Mouse (Mus musculus): Measurements from ENCODE around the gene Stab2. TPM values are rescaled to one million over a fixed set of nuclear protein-coding genes. Genes with fewer than 3 reads are reported as not detected.

The Stab2 gene
- polyA plus RNA-seq, 1 experiment from 2014 or later, result 25.4 TPM

DNA sequence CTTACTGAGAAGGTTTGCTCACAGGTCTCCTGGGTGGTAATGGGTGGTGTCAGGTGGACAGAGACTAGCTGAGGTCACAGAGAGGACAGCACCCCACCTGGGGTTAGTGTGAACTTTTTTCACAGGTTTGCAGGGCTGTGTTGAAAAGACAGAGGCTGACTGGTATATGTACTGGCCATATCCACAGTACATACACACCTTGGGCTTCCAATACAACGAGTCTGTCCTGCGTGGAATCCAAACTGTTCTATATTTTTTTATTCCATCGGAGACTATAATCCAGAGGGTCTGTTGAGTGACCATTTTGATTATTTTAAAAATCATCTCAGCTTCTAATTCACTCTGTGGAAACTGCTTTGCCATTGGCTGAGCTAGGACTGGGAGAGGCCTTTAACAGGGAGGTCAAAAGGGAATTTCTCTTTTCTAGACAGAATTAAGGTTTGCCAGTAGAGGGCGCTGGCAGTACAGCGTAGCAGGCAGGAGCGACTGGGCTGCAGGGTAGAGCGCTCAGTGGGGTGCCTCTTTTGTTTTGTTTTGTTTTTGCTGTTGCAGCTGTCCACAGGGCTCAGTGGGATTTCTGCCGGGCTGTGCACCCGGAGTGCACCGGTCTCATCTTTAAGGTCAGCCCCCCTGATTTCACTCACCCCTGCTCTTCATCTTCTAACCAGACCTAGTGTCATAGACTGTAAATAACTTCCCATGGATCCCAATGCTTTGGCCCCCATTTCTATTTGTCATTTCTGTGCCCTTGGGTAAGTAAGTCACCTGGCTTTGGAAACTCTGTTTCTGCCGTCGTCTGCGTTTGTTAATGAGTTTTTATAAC is 35.9 kb downstream of the Stab2 start:
- Histone ChIP-seq H3K4me1 (ENCODE audit: control insufficient read depth, low read depth, low read length) (no peaks in the 10 kb centered on the region), H3K9me3 (replicated peaks; ENCODE audit: control insufficient read depth, low read length) (no peaks in the 10 kb centered on the region), H3K27ac (ENCODE audit: low read length) (no peak overlapping the region), H3K27me3 (ENCODE audit: control insufficient read depth, insufficient read depth, low read depth, low read length) (no peaks in the 10 kb centered on the region), H3K4me3 (ENCODE audit: low read depth, low read length) (peak overlapping the region; percentile 30), H3K9ac (ENCODE audit: low read depth, low read length) (no peak overlapping the region), H3K36me3 (ENCODE audit: control insufficient read depth, insufficient read depth) (no peaks in the 10 kb centered on the region), H3K4me2 (ENCODE audit: low read depth, low read length) (peak overlapping the region; percentile 40)
- 23% methylated on average over 13 of the region's 13 CpGs for WGBS (ENCODE audit: insufficient replicate concordance)
- ATAC-seq (ENCODE audit: low read depth), result peak; percentile 65

DNA sequence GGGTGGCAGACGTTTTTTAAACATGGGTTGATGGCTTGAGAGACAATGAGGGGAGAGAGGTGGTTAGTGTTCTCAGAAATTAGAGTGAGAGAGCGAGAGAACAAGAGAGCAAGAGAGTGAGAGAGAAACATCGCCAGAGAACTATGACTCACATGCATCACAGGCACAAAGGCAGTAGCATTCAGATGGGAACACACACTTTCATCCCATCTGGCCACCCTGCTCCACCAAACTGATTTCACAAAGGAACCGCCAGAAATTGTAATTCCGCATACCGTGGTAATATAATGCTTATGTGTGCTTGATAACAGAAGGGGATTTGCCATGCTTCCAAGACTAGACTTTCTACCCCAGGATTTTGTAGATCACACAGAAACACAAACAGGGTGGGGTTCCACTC is 38.5 kb downstream of the Stab2 start:
- Histone ChIP-seq H3K27ac (ENCODE audit: low read length) (no peak overlapping the region), H3K9ac (ENCODE audit: low read depth, low read length) (no peak overlapping the region), H3K4me2 (ENCODE audit: low read depth, low read length) (no peak overlapping the region), H3K27me3 (ENCODE audit: control insufficient read depth, insufficient read depth, low read depth, low read length) (no peaks in the 10 kb centered on the region), H3K9me3 (replicated peaks; ENCODE audit: control insufficient read depth, low read length) (no peaks in the 10 kb centered on the region), H3K36me3 (ENCODE audit: control insufficient read depth, insufficient read depth) (no peaks in the 10 kb centered on the region), H3K4me1 (ENCODE audit: control insufficient read depth, low read depth, low read length) (no peaks in the 10 kb centered on the region), H3K4me3 (ENCODE audit: low read depth, low read length) (no peak overlapping the region)
- WGBS (ENCODE audit: insufficient replicate concordance), result 65% methylated on average over 6 of the region's 6 CpGs
- ATAC-seq (ENCODE audit: low read depth), result no peak

DNA sequence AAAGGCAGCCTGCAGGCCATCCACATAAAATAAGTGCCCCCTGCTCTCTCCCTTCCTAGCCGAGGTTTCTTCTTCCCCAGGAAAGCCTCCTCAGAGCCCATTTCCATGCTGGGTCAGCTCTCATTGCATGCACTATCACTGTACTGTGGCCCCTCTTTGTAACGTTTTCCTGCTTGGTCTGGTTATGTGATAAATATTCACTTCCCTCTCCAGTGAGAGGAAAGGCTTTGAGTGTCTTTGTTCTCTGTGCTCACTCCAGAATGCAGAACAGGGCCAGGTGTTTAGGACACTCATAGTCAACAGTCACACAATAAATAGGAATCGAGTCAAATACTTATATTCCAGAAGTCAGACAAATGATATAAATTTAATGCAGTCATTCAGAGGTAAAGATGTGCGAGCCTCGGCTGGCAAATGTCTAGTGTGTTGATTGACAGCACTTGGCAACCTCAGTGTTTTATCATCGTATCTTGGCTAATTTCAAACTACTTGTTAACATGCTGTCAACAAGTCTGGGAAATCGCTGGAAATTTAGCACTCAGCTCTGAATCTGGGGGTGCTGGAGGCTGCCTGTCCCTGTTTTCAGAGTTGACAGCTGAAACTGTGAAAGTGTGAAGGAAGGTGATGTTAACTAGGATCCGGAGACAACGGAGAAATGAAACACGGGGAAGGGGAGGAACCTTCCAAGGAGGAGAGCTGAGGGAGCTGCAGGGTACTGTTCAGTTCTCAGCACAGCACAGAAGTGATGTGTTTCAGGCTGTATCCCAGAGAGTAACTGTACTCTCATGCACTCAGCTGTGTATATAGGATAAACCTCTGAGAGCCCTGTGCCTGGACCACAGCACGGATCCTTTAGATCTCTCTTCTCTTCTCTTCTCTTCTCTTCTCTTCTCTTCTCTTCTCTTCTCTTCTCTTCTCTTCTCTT is 46.0 kb downstream of the Stab2 start:
- Histone ChIP-seq H3K4me3 (ENCODE audit: low read depth, low read length) (no peak overlapping the region), H3K9me3 (replicated peaks; ENCODE audit: control insufficient read depth, low read length) (no peaks in the 10 kb centered on the region), H3K27me3 (ENCODE audit: control insufficient read depth, insufficient read depth, low read depth, low read length) (no peaks in the 10 kb centered on the region), H3K27ac (ENCODE audit: low read length) (no peak overlapping the region), H3K36me3 (ENCODE audit: control insufficient read depth, insufficient read depth) (no peaks in the 10 kb centered on the region), H3K4me1 (ENCODE audit: control insufficient read depth, low read depth, low read length) (no peaks in the 10 kb centered on the region), H3K4me2 (ENCODE audit: low read depth, low read length) (no peak overlapping the region), H3K9ac (ENCODE audit: low read depth, low read length) (no peak overlapping the region)
- ATAC-seq (ENCODE audit: low read depth), result no peak
- 47% methylated on average over 11 of the region's 11 CpGs for WGBS (ENCODE audit: insufficient replicate concordance)

DNA sequence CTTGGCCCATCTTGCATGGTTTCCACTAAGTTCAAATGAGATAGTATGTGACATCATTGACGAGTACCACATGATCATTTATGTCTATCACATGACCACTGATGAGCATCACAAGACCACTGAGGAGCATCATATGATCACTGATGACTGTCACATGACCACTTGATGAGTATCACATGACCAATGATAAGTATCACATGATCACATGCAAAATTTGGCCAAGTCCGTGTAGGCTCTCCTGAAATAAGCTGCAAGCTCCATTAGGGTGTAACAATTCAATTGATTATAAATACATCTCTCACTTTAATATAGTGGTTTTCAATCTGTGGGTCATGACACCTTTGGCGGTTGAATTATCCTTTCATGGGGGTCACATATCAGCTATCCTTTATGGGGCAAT is 52.5 kb downstream of the Stab2 start:
- Histone ChIP-seq H3K27ac (ENCODE audit: low read length) (no peak overlapping the region), H3K4me2 (ENCODE audit: low read depth, low read length) (no peak overlapping the region), H3K36me3 (ENCODE audit: control insufficient read depth, insufficient read depth) (no peaks in the 10 kb centered on the region), H3K9me3 (replicated peaks; ENCODE audit: control insufficient read depth, low read length) (no peaks in the 10 kb centered on the region), H3K27me3 (ENCODE audit: control insufficient read depth, insufficient read depth, low read depth, low read length) (no peaks in the 10 kb centered on the region), H3K4me3 (ENCODE audit: low read depth, low read length) (no peak overlapping the region), H3K9ac (ENCODE audit: low read depth, low read length) (no peak overlapping the region), H3K4me1 (ENCODE audit: control insufficient read depth, low read depth, low read length) (no peaks in the 10 kb centered on the region)
- no peak for ATAC-seq (ENCODE audit: low read depth)
- 65% methylated on average over 3 of the region's 3 CpGs for WGBS (ENCODE audit: insufficient replicate concordance)

GRCm38 (mm10) chr10:86952696-86953095 is 55.1 kb downstream of the Stab2 start:
- H3K4me2 ChIP-seq (ENCODE audit: low read depth, low read length), result no peak overlapping the region
- H3K27me3 ChIP-seq (ENCODE audit: control insufficient read depth, insufficient read depth, low read depth, low read length), result no peaks in the 10 kb centered on the region
- no peaks in the 10 kb centered on the region for H3K4me1 ChIP-seq (ENCODE audit: control insufficient read depth, low read depth, low read length)
- ATAC-seq (ENCODE audit: low read depth), result no peak
- no peak overlapping the region for H3K27ac ChIP-seq (ENCODE audit: low read length)
- WGBS (ENCODE audit: insufficient replicate concordance), result 28% methylated on average over 1 of the region's 1 CpGs
- no peak overlapping the region for H3K9ac ChIP-seq (ENCODE audit: low read depth, low read length)
- no peak overlapping the region for H3K4me3 ChIP-seq (ENCODE audit: low read depth, low read length)
- H3K36me3 ChIP-seq (ENCODE audit: control insufficient read depth, insufficient read depth), result no peaks in the 10 kb centered on the region
- no peaks in the 10 kb centered on the region for H3K9me3 ChIP-seq (replicated peaks; ENCODE audit: control insufficient read depth, low read length)

GRCm38 (mm10) chr10:86950806-86951205 is 57.0 kb downstream of the Stab2 start:
- Histone ChIP-seq H3K27me3 (ENCODE audit: control insufficient read depth, insufficient read depth, low read depth, low read length) (no peaks in the 10 kb centered on the region), H3K4me3 (ENCODE audit: low read depth, low read length) (no peak overlapping the region), H3K9me3 (replicated peaks; ENCODE audit: control insufficient read depth, low read length) (no peaks in the 10 kb centered on the region), H3K27ac (ENCODE audit: low read length) (no peak overlapping the region), H3K4me2 (ENCODE audit: low read depth, low read length) (no peak overlapping the region), H3K4me1 (ENCODE audit: control insufficient read depth, low read depth, low read length) (no peaks in the 10 kb centered on the region), H3K9ac (ENCODE audit: low read depth, low read length) (no peak overlapping the region), H3K36me3 (ENCODE audit: control insufficient read depth, insufficient read depth) (no peaks in the 10 kb centered on the region)
- WGBS (ENCODE audit: insufficient replicate concordance), result 78% methylated on average over 4 of the region's 4 CpGs
- ATAC-seq (ENCODE audit: low read depth), result no peak

- H3K4me2 ChIP-seq (ENCODE audit: low read depth, low read length), result no peak overlapping the region
- H3K9ac ChIP-seq (ENCODE audit: low read depth, low read length), result no peak overlapping the region
- no peaks in the 10 kb centered on the region for H3K27me3 ChIP-seq (ENCODE audit: control insufficient read depth, insufficient read depth, low read depth, low read length)
- ATAC-seq (ENCODE audit: low read depth), result no peak
- H3K9me3 ChIP-seq (replicated peaks; ENCODE audit: control insufficient read depth, low read length), result no peaks in the 10 kb centered on the region
- H3K4me3 ChIP-seq (ENCODE audit: low read depth, low read length), result no peak overlapping the region
- 41% methylated on average over 4 of the region's 4 CpGs for WGBS (ENCODE audit: insufficient replicate concordance)
- H3K27ac ChIP-seq (ENCODE audit: low read length), result no peak overlapping the region
- H3K4me1 ChIP-seq (ENCODE audit: control insufficient read depth, low read depth, low read length), result no peaks in the 10 kb centered on the region
- no peaks in the 10 kb centered on the region for H3K36me3 ChIP-seq (ENCODE audit: control insufficient read depth, insufficient read depth)
Measured at GRCm38 (mm10) chr10:86949886-86950285, 57.9 kb downstream of the Stab2 start.

DNA sequence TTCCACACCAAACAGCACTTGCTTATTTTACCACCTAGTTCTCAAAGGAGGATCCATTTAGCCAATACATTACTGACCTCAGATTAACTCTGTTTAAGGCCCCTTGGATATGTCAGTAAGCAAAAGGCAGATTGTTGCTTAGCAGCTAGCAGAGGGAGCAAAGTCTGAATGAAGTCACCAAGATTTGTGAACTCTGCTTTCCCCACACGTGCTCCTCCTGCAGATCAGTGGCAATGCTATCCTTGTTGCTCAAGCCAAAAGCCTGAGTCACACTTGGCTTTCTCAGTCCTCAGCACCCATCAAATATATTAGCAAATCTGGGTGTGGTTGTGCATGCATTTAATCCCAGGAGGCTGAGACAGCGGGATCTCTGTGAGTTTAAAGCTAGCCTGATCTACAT is 60.3 kb downstream of the Stab2 start:
- Histone ChIP-seq H3K9ac (ENCODE audit: low read depth, low read length) (no peak overlapping the region), H3K27ac (ENCODE audit: low read length) (no peak overlapping the region), H3K4me3 (ENCODE audit: low read depth, low read length) (no peak overlapping the region), H3K36me3 (ENCODE audit: control insufficient read depth, insufficient read depth) (no peaks in the 10 kb centered on the region), H3K27me3 (ENCODE audit: control insufficient read depth, insufficient read depth, low read depth, low read length) (no peaks in the 10 kb centered on the region), H3K9me3 (replicated peaks; ENCODE audit: control insufficient read depth, low read length) (no peaks in the 10 kb centered on the region), H3K4me1 (ENCODE audit: control insufficient read depth, low read depth, low read length) (no peaks in the 10 kb centered on the region), H3K4me2 (ENCODE audit: low read depth, low read length) (no peak overlapping the region)
- no peak for ATAC-seq (ENCODE audit: low read depth)
- 55% methylated on average over 2 of the region's 2 CpGs for WGBS (ENCODE audit: insufficient replicate concordance)

DNA sequence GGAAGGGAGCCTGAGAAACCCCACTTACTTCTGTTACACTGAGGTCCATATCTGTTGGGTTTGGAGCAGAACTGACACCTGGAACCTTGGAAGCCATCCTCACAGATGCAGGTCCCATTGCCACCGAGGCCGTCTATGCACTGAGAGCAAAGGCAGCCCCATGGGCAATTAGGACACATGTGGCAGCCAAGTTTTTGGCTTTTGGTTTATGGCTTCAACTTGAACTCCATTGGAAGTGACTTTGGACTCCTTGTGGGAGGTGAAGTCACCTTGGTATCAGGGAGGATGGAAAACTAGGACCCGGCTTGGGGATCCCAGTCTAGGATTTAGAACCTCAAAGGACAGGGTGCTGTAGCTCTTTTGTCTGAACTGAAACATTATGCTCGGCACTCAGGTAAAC is 67.2 kb downstream of the Stab2 start:
- Histone ChIP-seq H3K4me1 (ENCODE audit: control insufficient read depth, low read depth, low read length) (no peaks in the 10 kb centered on the region), H3K27ac (ENCODE audit: low read length) (no peak overlapping the region), H3K9me3 (replicated peaks; ENCODE audit: control insufficient read depth, low read length) (no peaks in the 10 kb centered on the region), H3K4me3 (ENCODE audit: low read depth, low read length) (no peak overlapping the region), H3K36me3 (ENCODE audit: control insufficient read depth, insufficient read depth) (no peaks in the 10 kb centered on the region), H3K4me2 (ENCODE audit: low read depth, low read length) (no peak overlapping the region), H3K27me3 (ENCODE audit: control insufficient read depth, insufficient read depth, low read depth, low read length) (no peaks in the 10 kb centered on the region), H3K9ac (ENCODE audit: low read depth, low read length) (no peak overlapping the region)
- WGBS (ENCODE audit: insufficient replicate concordance), result 58% methylated on average over 4 of the region's 4 CpGs
- no peak for ATAC-seq (ENCODE audit: low read depth)

All from liver, embryonic 16.5 days (tissue).